Mouse (Mus musculus): ENCODE measurements at regions not wholly inside any gene's neighbourhood (a gene's known extent, or its start where the extent isn't known, plus 50 kb on each side); places are given as distances from the start of the nearest gene placed in this dataset.
"Not testable (repeated sequence)": the region's sequence is repeated elsewhere in the genome, so short reads cannot be mapped to it uniquely, and the experiment has no call there.

GRCm38 (mm10) chr2:53619681-53620080 lies 428.2 kb downstream of the Arl6ip6 start:
- no peak for DNase-seq (ENCODE audit: low read depth, low spot score)

DNA sequence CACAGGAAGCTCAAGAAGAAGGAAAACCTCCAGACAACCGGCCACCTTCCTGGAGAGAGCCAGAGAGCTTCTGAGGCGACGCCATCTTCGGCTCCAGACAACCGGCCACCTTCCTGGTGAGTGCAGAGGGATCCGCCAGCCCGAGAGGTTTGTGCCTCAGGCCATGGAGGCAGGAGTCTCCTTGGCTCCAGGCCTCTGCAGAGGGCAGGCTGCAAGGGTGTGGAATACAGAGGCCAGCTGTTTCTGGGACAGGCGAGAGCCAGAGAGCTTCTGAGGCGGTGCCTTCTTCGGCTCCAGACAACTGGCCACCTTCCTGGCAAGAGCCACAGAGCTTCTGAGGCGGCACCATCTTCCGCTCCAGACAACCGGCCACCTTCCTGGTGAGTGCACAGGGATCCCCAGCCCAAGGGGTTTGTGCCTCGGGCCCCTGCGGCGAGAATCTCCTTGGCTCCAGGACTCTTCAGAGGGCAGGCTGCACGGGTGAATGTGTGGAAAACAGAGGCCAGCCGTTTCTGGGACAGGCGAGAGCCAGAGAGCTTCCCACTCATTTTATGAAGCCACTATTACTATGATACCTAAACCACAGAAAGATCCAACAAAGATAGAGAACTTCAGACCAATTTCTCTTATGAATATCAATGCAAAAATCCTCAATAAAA lies 441.4 kb downstream of the Arl6ip6 start:
- not testable (repeated sequence) for DNase-seq (ENCODE audit: low read depth, low spot score)

DNA sequence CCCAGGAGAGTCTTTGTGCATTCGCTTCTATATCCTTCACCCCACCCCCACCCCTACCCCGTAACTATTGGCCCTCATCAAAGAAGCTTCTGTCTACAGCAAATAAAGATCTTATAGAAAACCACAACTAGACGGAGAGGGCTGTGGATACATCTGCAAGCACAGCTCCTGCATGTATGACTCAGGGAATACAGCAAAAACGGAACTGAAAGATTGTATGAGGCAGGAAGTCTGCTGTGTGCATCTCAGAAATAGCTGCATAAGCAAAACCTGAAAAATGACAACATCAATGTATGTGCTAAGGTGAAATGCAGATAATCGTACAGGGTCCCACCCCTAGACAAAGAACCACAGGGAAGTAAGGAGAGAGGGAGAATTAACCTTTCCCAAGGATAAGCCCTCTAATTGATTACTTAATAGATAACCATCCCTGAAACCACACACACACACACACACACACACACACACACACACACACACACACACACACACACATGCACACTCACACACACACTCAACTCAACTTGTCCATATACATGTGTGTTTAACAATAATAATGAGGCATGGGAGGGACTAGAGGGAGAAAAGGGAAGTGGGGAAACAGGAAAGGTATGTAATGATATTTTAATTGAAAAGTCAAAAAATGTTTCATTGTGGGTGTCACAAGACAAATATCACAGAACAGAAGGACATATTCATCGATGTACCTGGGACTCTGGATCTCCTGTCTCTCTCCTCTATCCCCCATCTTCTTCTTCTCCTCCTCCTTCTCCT lies 416.6 kb downstream of the Rprm start:
- no peak for DNase-seq (ENCODE audit: low read depth, low spot score)

- DNase-seq (ENCODE audit: low read depth, low spot score) = no peak
Measured at GRCm38 (mm10) chr2:53680350-53681011, 404.9 kb downstream of the Rprm start.

DNA sequence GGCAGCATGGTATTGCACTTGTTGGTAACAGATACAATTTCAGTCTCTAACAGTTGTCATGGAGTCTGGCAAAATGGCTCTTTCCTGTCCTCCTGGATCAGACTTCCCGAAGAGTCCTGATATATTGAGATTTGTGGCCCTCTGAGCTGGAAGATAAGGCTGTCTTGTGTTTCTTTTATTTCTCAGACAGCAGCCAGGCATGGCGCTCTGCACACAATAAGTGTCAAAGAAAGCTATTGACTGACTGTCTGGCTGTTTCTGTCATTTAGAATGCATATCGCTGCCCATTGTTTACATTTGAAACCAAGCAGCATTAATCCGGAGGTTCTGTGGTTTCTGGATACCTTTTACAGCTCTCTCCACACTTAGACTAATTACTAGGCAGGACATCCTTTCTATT lies 402.8 kb downstream of the Rprm start:
- no peak for DNase-seq (ENCODE audit: low read depth, low spot score)

- no peak for DNase-seq (ENCODE audit: low read depth, low spot score)
Measured at GRCm38 (mm10) chr2:53687281-53687680, 398.1 kb downstream of the Rprm start.

GRCm38 (mm10) chr2:53689223-53689880 lies 396.0 kb downstream of the Rprm start:
- DNase-seq (ENCODE audit: low read depth, low spot score) = no peak

GRCm38 (mm10) chr2:53691580-53692118 lies 393.7 kb downstream of the Rprm start:
- DNase-seq (ENCODE audit: low read depth, low spot score) = no peak

GRCm38 (mm10) chr2:53711213-53711612 lies 374.1 kb downstream of the Rprm start:
- DNase-seq (ENCODE audit: low read depth, low spot score) = no peak

DNA sequence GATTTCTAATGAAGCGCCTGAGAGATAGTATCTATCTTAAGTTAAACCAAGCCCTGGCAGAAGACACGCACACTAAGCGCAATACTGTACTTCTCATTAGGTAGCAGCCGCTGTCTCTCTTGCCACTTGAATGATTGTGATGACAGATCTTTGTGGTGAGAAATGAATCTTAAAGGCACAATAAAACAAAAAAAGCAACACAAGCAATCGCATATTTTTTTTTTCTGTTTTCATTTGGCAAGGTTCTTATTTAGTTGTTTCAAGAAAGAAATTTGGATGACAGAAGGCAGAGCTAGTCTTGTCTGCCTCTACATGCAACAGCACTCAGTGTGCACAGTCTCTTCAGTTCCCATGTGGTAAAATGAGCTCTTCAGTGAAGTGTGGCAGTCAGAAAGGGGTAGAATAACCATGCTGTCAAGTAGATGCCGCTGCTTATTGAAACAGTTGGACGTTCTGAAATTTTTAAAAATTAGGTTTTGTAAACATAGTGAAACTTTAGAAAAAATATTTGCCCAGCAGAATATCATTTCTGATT lies 372.2 kb downstream of the Rprm start:
- DNase-seq (ENCODE audit: low read depth, low spot score) = no peak

GRCm38 (mm10) chr2:53715017-53715416 lies 370.3 kb downstream of the Rprm start:
- no peak for DNase-seq (ENCODE audit: low read depth, low spot score)

GRCm38 (mm10) chr2:53723231-53723630 lies 362.1 kb downstream of the Rprm start:
- no peak for DNase-seq (ENCODE audit: low read depth, low spot score)

DNA sequence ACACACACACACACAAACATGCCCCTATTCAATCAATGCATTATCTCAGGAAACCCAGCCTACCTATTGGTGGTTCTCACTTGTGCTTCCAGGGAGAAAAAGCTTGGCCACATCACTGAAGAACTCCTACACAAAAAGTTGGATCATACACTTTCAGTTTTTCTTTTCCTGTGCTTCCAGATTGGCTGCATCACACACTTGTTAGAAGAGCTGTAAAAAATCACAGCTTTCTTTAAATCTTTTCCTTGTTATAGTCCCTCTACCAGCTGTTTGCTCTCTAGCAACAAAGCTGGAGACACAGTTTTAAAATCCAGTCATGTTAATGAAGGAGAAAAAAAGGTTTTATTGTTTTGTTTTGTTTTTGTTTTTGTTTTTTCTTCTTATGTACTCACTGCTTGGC lies 356.7 kb downstream of the Rprm start:
- DNase-seq (ENCODE audit: low read depth, low spot score) = no peak

DNA sequence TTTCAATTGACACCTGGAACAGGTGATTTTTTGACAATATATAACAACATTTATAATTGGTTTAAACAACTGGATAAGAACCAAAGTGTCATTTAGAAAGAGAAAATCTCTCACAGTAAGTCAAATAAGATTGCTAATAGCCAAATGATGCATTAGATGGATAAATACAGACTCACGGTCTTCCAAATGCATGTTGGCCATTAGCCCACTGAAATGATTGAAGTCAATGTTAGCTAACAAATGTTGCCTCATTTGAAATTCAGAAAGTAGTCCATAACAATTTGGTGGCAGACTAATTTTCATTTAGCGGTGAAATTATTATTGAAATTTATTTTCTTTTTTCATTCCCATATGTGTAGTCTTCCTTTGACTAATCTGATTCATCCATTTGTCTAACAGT lies 354.9 kb downstream of the Rprm start:
- DNase-seq (ENCODE audit: low read depth, low spot score) = no peak

DNA sequence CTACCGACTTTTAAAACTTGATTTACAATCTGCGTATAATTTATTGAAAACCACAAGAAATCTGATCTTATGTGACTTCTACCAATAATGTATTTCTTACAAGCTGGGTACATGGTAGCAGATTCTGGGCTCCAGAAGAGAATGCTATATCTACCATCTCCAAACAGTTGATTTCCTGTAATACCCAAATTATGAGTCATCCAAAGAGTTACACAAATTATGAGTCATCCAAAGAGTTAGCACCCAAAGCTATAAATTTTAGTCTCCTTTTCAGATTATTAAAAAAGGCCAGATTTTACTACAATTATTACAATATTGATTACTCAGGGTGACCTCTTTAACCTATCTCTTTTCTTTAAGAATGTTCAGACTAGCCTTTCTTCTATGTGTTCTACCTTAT lies 321.9 kb downstream of the Rprm start:
- DNase-seq (ENCODE audit: low read depth, low spot score) = no peak

DNA sequence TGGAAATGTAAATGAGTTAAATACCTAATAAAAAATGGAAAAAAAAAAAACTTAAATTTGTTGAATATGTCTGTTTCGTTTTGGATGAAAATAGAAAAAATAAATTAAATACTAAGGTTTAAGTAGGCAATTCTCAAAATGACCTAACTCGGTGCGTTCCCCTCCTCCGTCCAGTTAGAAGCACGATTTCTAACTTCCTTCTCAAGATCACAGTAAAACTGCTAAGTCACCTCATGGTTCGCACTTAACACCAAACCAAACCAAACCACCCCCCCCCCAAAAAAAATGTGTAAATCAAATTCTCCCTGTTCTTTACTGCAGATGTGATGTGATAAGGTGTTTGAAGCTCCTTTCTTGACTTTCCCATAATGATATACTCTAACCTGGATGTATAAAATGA lies 303.3 kb downstream of the Rprm start:
- DNase-seq (ENCODE audit: low read depth, low spot score) = not testable (repeated sequence)

DNA sequence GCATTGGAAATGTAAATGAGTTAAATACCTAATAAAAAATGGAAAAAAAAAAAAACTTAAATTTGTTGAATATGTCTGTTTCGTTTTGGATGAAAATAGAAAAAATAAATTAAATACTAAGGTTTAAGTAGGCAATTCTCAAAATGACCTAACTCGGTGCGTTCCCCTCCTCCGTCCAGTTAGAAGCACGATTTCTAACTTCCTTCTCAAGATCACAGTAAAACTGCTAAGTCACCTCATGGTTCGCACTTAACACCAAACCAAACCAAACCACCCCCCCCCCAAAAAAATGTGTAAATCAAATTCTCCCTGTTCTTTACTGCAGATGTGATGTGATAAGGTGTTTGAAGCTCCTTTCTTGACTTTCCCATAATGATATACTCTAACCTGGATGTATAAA lies 296.8 kb downstream of the Rprm start:
- DNase-seq (ENCODE audit: low read depth, low spot score) = not testable (repeated sequence)

DNA sequence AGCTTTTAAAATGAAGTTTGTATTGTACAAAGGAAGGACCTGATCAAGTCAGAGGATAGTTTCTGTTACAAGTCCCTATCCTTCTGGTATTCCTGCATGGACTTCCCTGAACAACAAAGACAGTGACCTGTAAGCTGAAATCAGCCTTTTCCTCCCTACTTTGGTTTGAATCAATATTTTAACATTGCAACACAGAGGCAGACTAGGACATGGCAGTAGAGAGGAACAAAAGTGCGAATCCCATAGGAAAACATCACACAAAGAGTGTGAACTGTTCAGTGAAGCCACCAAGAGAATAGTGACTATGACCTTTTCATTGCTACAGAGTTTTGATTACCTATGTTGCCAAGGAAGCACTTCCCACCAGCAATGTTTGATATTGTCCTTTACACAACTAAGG lies 288.7 kb downstream of the Rprm start:
- DNase-seq (ENCODE audit: low read depth, low spot score) = no peak

GRCm38 (mm10) chr2:53803666-53804065 lies 281.7 kb downstream of the Rprm start:
- DNase-seq (ENCODE audit: low read depth, low spot score) = no peak

GRCm38 (mm10) chr2:53850815-53851528 lies 234.4 kb downstream of the Rprm start:
- DNase-seq (ENCODE audit: low read depth, low spot score) = no peak
